Mouse (Mus musculus) monocyte, adult 5-6 weeks (primary cell): ENCODE data around the gene Ece1. TPM values are rescaled to one million over a fixed set of nuclear protein-coding genes. Genes with fewer than 3 reads are reported as not detected.

ENCODE experiments used
- ATAC-seq: fragments of 153-309, 156-312 bp; replicated peaks from 2 replicates; pipeline ENCODE4 v1.8.0; 2017; ENCODE audit warnings: mild to moderate bottlenecking; ENCODE audit not compliant: low TSS enrichment, insufficient number of reproducible peaks, severe bottlenecking, poor library complexity, low FRiP score
- total RNA-seq: library from RNA; stranded (forward); fragments of 200-1000, 200-491, 200-594 nt; gene quantifications from 3 replicates; pipeline ENCODE4 v1.2.3, GENCODE M21; 2017

Gene Ece1
- total RNA-seq, 1 experiment from 2014 or later, result 7.1 TPM

DNA sequence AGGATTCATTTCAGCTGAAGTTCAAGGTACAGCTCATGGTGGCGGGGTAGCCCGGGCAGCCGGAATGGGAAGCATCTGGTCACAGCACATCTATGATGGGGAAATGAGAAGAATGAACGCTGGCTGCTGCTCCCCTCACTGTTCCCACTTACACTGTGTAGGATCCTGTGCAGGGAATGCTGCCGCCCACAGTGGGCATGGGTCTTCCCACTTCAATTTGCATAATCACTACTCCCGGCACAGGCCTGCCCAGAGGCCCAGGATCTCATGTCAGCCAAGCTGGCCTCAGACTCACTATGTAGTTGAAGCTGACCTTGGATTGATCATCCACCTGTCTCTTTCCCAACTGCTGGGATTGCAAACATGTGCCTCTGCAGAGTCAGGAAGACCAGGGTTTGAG, 11.9 kb upstream of the Ece1 start:
- ATAC-seq, result no peak

DNA sequence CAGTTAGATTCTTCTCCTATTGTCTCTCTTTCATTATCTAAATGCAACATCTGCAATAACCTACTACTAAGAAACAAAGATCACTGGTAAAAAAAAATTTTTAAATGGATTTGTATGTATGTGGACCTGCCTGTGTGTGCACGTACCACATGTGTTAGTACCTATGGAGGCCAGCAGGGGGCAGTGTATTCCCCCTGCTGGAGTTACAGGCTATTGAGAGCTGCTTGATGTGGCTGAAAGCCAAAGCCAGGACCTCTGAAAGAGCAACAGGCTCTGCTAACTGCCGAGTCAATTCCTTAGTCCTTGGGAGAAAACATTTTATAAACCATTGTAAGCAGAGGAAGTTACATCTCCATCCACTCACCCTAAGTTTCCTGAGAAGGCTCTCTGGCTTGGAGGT, 10.6 kb upstream of the Ece1 start:
- ATAC-seq, result no peak

DNA sequence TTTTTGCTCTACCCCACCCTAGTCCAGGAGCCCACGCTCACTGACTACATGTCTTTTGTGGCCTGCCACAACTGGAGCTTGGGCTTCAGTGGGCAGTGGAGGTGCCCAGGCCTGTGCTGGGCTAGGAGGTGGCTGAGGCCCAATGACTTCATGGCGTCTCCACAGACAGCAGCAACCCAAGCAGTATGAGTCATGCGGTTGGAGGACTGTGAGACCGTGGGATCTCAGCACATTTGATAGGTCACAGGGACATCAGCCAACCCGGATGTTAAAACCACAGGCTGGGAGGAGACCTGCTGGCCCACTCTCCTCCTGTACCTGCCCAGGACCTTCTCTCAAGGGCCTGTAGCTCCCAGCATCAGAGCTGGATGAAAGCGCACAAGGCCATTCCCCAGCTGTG, 8.2 kb upstream of the Ece1 start:
- ATAC-seq, result peak; percentile 64

DNA sequence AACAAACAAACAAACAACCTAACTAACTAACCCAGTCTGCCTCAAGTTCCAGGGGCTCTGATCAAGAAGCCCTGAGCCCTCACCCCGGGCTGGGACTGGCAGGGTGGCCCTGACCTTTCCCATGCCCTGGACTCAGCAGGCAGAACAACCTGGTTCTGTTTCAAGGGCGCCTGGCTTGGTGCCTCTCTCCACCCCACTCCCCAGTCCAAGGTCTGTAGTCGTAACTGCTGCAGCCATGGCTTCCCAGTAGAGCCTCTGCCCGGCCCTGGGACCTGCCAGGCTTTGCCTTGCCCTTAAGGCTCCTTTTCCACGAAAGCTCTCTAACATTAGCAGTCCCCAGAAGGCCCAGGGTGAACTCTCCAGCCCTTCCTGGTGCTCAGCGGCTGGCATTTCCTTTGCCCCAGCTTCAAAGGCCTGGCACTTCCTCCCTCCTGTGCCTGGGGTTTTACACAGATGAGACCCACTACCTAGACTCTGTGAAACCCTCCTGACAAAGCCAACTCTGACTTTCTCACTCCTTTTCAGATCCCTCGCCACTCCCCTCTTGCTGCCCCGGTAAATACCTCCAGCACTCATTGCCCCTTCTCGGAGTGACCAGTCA, 6.2 kb upstream of the Ece1 start:
- ATAC-seq, result no peak

DNA sequence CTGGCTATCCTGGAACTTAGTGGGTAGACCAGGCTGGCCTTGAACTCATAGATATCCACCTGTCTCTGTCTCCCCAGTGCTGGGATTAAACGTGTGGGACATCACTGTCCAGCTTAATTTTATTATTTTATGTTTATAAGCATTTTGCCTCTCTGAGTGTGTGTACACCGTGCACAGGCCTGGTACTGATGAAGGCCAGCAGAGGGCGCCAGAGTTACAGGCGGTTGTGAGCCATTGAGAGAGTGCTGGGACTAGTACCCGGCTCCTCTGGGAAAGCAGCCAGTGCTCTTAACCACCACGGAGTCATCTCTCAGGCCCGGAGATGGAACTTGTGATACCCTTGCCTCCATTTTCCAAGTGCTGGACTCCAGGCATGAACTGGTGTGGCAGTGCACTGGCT, 4.9 kb upstream of the Ece1 start:
- ATAC-seq, result 0 out of 2 replicates have a peak, but pooled peaks have one; percentile 33

DNA sequence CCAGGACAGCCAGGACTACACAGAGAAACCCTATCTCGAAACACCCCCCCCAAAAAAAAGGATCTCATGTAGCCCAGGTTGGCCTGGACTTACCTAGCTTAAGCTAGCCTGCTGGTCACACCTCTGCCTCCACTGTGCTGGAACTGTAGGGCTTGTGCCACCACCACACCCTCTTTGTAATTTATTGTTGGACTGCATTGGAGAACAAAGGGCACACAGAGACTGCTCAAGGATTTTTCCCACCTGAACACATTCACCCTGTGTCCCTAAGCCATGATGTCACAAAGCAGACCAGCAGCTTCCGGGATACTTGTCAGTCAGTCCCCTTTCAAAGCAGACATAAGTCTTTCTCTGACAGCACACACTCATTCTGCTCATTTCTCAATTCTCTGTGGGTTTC, 3.7 kb upstream of the Ece1 start:
- no peak for ATAC-seq

DNA sequence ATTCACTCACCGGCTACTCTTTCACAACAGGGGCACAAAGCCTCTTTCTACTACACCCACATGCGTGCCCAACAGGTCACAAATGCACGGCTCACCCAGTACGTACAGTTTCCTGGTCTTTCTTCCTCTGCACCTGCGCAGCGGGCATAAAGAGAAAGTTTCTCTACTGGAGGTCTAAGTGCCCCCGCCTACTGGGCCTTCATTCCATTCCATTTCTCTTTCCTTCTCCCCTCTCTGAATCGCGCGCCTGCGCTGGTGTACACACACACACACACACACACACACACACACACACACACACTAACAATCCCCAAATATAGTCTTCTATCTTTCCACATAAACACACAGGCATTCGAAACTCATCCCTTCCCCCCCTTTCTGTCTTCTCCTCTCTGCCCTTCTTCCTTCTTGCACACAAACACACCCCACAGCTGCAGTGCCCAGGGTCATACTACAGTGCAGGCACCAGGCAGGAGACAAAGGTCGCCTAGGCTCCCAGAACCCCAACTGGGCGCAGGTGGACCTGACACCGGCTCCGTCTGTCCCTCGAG, 501 bp upstream of the Ece1 start:
- peak; percentile 20; the same call in 1 of the 2 replicates for ATAC-seq

DNA sequence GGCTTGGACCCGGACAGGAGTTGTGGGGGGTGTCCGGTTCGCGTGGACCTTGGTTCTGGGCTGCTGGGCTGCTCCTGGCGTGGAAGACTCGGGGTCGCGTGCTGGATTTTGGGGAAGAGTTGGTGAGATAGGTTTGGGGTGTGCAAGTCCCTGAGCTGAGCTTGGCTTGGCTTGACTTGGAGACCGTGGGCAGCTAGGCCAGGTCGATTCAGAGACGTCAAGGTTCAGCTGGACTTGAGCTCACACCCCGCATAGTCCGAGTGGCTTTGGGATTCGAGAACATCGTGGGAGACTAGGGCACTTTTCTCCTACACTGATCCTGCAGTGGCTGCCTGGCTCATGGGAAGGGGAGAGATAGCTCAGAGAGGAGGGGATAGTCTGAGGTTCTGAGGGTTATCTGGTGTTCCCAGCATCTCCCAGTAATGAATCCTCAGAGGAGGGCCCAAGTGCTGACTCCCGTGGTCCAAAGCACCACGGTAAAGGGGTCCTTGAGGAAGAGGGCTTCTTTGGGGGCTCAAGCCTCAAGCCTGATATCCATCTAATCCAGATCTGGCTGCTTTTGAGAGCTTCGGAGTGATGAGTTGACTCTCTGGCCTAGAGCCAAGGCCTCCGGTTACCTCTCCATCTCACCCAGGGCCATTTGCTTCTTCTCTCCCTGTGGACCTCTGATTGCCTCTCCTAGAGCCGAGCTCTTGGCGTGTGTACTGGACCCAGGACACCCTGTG, 641 bp downstream of the Ece1 start:
- no peak for ATAC-seq

DNA sequence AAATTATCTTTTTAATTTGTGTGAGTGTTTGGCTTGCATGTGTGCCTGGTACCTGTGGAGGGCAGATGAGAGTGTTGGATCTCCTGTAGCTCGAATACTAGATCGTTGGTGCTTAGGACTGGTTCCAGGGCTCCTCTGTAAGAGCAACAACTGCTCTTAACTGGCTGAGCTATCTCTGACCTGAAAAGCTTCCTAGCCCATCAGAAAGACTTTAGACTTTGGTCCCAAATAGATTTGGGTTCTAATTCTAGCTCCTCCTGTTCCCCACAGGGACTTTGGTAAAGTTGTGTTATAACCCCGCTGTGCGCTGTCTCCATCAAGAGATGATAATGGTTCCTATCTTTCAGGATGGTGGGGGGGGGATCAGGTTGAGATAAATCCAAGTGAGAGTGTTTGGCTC, 2.0 kb downstream of the Ece1 start:
- ATAC-seq, result no peak

DNA sequence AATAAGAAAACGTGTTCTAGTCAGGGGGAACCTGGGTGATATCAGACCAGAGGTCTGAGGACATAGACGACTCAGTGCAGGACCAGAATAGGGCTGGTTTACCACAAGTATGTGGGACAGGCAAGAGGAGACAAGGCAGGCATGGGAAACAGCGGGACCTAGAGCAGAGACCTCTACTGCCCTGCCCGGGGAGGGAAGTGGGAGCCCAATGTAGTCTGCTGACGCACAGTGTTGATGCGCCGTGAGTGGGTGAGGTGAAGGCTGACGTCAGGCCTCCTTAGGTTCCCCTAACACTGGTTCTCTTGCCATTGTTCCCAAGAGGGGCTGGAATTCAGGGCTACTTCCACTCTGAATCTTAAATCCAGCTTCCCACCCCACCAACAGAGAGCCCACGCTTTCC, 2.7 kb downstream of the Ece1 start:
- no peak for ATAC-seq

DNA sequence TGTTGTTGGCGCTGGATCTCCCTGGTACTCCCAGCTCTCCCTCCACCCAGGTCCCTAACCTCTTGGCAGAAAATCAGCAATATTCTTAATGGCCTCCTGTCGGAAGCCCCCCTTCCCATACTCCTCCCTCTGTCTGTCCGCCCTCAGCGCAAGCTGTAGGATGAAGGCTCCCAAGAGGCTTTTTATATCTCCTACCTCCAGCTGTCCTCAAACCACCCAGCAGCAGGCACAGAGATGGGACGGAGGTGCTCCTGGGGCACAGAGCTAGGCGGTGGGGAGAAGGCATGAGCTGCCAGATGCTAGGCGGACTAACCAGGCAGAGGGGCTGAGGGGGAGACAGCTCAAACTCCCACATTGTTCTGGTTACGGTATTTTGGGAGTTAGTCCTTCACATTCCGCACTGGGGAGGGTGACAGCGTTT, 3.2 kb downstream of the Ece1 start:
- no peak for ATAC-seq

DNA sequence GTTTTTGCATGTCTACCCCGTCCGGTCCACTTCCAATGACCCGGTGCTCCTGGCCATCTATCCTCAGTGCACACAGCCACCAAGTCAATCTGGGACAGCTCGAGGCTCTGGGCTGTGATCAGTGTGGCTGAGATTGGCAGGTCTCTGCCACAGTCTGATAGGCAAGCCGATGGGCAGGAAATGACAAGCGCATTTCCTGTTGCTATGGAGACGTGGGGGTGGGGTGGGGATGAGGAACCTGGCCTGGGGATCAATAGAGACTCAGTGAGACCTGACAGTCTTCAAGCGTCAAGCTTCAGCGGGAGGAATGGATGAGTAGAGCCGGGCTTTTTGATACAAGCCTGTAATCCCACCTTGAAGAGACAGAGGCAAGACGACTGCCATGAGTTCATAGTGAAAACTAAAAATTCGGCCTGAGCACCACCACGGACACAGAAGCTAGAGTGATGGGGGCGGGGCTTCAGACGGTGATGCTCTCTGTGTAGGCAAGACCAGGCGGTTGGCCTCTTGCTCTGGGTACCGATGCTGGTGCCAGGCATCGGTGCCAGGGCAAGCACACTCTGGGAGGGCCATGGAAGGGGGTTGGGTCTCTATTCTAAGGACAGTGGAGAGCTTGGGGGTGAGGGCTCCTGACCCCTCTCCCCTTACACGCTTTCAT, 4.3 kb downstream of the Ece1 start:
- ATAC-seq, result 0 out of 2 replicates have a peak, but pooled peaks have one; percentile 33

DNA sequence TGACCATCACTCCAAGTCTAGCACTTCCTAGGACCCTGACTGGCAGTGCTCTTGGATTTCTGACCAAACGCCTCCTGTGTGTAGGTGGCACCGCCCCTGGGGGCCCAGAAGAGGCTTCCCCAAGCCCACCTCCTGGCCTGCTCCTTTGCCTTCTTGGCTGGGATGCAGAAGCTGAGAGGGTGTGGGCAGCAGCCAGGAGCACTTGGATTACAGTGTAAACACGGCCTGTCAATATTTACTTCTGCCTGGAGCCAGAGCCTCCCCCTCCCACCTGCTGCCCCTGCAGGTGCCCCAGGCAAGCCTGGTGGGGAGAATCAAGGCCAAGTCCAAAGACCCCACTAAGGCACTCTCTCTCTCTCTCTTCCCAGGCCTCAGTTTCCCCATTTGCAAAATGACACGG, 5.2 kb downstream of the Ece1 start:
- ATAC-seq, result no peak

DNA sequence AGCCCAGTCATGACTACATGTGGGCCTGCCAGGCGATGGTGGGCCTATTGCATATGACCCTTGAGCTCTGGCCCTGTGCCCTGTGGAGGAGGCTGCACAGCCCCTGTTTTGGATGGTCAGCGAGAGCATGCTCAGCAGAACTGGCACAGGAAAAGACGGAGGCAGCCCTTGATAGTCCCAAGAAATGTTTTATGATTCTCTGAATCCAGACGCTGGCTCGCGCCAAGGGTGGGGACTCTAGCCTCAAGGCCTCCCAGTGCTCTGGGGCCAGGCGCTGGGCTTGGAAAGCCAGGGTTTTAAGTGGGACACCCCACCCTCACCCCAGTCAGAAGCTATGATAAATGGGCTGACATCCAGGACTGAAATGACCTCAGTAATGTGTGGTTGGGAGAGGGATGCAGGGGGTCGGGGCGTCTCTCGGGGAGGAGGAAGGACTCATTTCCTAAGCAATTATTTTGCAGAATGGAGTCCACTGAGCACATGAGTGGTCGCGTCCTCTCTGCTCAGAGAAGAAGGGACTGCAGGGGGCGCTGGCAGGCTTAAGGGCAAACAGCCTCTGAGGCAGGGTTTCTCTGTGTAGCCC, 5.7 kb downstream of the Ece1 start:
- ATAC-seq, result no peak

DNA sequence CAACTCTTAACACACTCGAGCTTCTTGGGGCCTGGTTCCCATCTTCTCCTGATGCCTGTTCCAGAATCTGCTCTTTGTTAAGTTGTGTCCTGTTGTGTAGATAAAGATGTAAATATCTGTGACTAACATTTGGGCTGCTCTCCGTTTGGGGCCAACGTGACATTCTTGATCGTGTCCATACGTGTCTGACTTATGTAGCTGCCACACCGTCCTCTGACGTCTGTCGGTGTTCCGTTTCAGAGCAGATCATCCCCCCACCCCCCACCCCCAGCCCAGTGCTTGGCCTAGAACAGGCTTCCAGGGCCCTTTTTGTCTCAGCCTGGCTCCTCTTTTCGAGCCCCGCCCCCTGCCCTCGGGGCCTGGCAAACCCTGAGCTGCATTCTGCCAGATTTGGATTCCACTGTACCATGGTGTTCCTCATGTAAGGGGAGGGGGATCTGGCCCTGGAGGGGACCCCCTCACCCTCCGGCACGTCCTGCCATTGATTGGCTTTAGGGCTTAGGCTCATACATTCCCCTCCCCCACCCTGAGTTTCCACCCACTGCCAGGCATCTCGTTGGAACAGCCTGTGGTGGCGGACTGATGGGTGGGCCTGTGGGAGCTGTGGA, 7.7 kb downstream of the Ece1 start:
- ATAC-seq, result no peak

DNA sequence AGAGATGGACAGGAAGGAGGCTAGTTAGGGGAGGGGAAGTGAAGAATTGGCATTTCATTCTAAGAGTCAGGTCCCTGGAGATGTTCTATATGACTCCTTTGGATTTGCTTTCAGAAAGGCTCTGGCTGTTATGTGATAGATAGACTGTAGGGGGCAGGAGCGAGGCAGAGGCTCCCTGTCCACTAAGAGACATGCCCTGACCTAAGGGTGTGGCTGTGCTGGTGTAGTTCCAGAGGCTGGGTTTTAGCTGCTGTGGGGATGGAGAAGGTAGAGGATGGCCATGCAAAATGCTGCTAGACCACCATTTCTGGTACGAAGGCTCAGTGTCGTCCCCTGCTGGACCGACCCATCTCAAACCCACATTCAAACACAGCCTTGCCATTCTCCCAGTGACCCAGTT, 8.9 kb downstream of the Ece1 start:
- ATAC-seq, result peak; percentile 6; the same call in 1 of the 2 replicates

DNA sequence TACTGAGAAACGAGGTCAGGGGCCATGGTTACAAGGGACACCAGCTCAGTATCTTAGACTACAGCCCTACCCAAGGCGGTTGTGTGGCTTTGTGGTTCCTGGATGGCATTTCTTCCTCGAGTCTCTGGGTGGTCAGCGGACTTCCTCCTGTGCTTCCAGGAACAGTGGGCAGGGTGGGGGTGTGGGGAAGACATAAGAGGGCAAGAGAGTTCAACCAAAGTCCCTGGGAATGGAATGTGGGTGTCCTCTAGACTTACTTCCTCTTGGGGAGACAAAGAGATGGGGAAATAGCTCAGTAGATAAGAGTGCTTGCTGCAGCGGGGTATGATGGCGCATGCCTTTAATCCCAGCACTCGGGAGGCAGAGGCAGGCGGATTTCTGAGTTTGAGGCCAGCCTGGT, 9.4 kb downstream of the Ece1 start:
- peak; percentile 58 for ATAC-seq

DNA sequence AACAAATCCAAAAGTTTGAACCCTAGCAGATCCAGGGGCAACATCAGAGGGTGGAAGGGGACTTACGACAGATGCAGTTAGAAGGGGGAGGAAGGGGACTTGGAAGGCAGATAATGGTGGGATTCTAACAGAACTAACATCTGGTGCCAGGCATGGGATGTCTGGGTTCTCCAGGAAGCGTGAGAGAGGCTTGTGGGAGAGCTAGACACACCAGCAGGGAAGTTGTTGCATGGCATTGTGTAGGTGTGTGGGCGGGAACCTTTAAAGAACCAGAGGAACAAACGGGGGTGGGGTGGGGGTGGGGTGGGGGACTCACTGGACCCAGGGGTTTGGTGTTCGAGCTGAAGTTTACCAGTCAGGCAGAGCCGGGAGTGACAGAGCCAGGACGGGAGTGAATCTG, 12.3 kb downstream of the Ece1 start:
- ATAC-seq, result no peak

DNA sequence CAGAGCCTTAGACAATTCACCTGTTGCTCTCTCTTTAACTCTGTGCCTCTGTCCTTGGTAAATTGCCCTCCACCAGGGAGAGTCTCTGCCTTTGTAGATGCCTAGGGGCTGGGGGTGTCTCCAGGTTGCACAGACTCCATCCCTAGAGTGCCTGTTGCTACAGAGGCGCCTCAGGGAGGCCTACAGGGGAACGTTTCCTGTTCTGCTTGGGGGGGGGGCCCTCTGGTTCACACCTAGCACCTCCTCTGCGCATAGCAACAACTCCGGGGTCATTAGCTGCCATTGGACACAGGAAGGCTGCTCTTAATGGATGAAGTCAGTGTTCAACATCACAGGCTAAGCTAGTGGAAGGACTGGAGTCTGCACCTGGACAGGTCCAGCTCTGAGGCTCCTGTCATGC, 12.8 kb downstream of the Ece1 start:
- ATAC-seq, result no peak
